Mouse (Mus musculus): ENCODE results near the gene Arpc2. TPM values are rescaled to one million over a fixed set of nuclear protein-coding genes. Genes with fewer than 3 reads are reported as not detected.

Arpc2 gene
- total RNA-seq, 2 experiments from 2014 or later = 134 to 140 TPM

- intact Hi-C loops (cut with DNase I) = loop anchor here (5.0 kb wide), 1 partner anchor 45 kb away; the partner anchor contains the start of genes Aamp and Pnkd
- no peak for DNase-seq (ENCODE audit: low spot score)
Observed at GRCm38 (mm10) chr1:74237671-74238070, 1.8 kb downstream of the Arpc2 start.

- no peak for DNase-seq (ENCODE audit: low spot score)
- intact Hi-C loops (cut with DNase I) = loop anchor here (5.0 kb wide), 1 partner anchor 44 kb away; the partner anchor contains the start of genes Aamp and Pnkd
Observed at GRCm38 (mm10) chr1:74238136-74238535, 2.3 kb downstream of the Arpc2 start.

- intact Hi-C loops (cut with DNase I) = loop anchor here (5.0 kb wide), 1 partner anchor 43 kb away; the partner anchor contains the start of genes Aamp and Pnkd
- no peak for DNase-seq (ENCODE audit: low spot score)
Observed at GRCm38 (mm10) chr1:74239162-74239561, 3.3 kb downstream of the Arpc2 start.

GRCm38 (mm10) chr1:74239618-74240017, 3.7 kb downstream of the Arpc2 start:
- no peak for DNase-seq (ENCODE audit: low spot score)
- intact Hi-C loops (cut with DNase I) = loop anchor here (5.0 kb wide), 1 partner anchor 43 kb away; the partner anchor contains the start of genes Aamp and Pnkd

GRCm38 (mm10) chr1:74240311-74240710, 4.4 kb downstream of the Arpc2 start:
- DNase-seq (ENCODE audit: low spot score) = no peak

GRCm38 (mm10) chr1:74240832-74241231, 4.9 kb downstream of the Arpc2 start:
- intact Hi-C loops (cut with DNase I) = no loop called here
- DNase-seq (ENCODE audit: low spot score) = no peak

More at GRCm38 (mm10) chr1:74240311-74240710, 4.4 kb downstream of the Arpc2 start:
- intact Hi-C loops (cut with DNase I) = no loop called here

GRCm38 (mm10) chr1:74245525-74245924, 9.6 kb downstream of the Arpc2 start:
- intact Hi-C loops (cut with DNase I) = no loop called here
- DNase-seq (ENCODE audit: low spot score) = no peak

GRCm38 (mm10) chr1:74248799-74249198, 12.9 kb downstream of the Arpc2 start:
- peak; percentile 43 for DNase-seq (ENCODE audit: low spot score)
- intact Hi-C loops (cut with DNase I) = no loop called here

GRCm38 (mm10) chr1:74249331-74249980, 13.6 kb downstream of the Arpc2 start:
- DNase-seq (ENCODE audit: low spot score) = no peak
- intact Hi-C loops (cut with DNase I) = no loop called here

- DNase-seq (ENCODE audit: low spot score) = no peak
- intact Hi-C loops (cut with DNase I) = no loop called here
Observed at GRCm38 (mm10) chr1:74250096-74250495, 14.2 kb downstream of the Arpc2 start.

GRCm38 (mm10) chr1:74255704-74256345, 19.9 kb downstream of the Arpc2 start:
- DNase-seq (ENCODE audit: low spot score) = no peak
- intact Hi-C loops (cut with DNase I) = no loop called here

- no peak for DNase-seq (ENCODE audit: low spot score)
- intact Hi-C loops (cut with DNase I) = no loop called here
Observed at GRCm38 (mm10) chr1:74256782-74257181, 20.9 kb downstream of the Arpc2 start.

GRCm38 (mm10) chr1:74262510-74262909, 26.6 kb downstream of the Arpc2 start:
- intact Hi-C loops (cut with DNase I) = loop anchor here (5.0 kb wide), 1 partner anchor 55 kb away; no protein-coding TSS in a partner anchor
- no peak for DNase-seq (ENCODE audit: low spot score)

- intact Hi-C loops (cut with DNase I) = no loop called here
- no peak for DNase-seq (ENCODE audit: low spot score)
Observed at GRCm38 (mm10) chr1:74268750-74269149, 32.9 kb downstream of the Arpc2 start.

- intact Hi-C loops (cut with DNase I) = no loop called here
- DNase-seq (ENCODE audit: low spot score) = no peak
Observed at GRCm38 (mm10) chr1:74271659-74272058, 35.8 kb downstream of the Arpc2 start.

GRCm38 (mm10) chr1:74275015-74275414, 39.1 kb downstream of the Arpc2 start:
- no peak for DNase-seq (ENCODE audit: low spot score)
- intact Hi-C loops (cut with DNase I) = no loop called here

GRCm38 (mm10) chr1:74277041-74277440, 41.2 kb downstream of the Arpc2 start:
- intact Hi-C loops (cut with DNase I) = no loop called here
- DNase-seq (ENCODE audit: low spot score) = no peak

- no peak for DNase-seq (ENCODE audit: low spot score)
- intact Hi-C loops (cut with DNase I) = no loop called here
Observed at GRCm38 (mm10) chr1:74277883-74278537, 42.1 kb downstream of the Arpc2 start.

- intact Hi-C loops (cut with DNase I) = no loop called here
- DNase-seq (ENCODE audit: low spot score) = no peak
Observed at GRCm38 (mm10) chr1:74278538-74278937, 42.7 kb downstream of the Arpc2 start, which contains the start of gene Gpbar1. TSS of gene Gpbar1 (plus strand) at chr1:74278550.

- intact Hi-C loops (cut with DNase I) = no loop called here
- no peak for DNase-seq (ENCODE audit: low spot score)
Observed at GRCm38 (mm10) chr1:74278988-74279387, 43.1 kb downstream of the Arpc2 start.
